Mouse (Mus musculus) megakaryocyte-erythroid progenitor cell, adult 5-6 weeks (primary cell): ENCODE data around the gene Cdk5r1. TPM values are rescaled to one million over a fixed set of nuclear protein-coding genes. Genes with fewer than 3 reads are reported as not detected.
"Not testable (repeated sequence)": the region's sequence is repeated elsewhere in the genome, so short reads cannot be mapped to it uniquely, and the experiment has no call there.

ENCODE experiments used
- ATAC-seq: replicated peaks from 2 replicates; pipeline ENCODE4 v1.8.0; 2016; ENCODE audit warnings: mild to moderate bottlenecking, inconsistent platforms; ENCODE audit not compliant: severe bottlenecking, poor library complexity, low FRiP score, low TSS enrichment
- total RNA-seq, 2 experiments: library from RNA; stranded (forward) in 1 of 2; stranded (reverse) in 1 of 2; fragments of 200-1000, 215-1000 nt in 1 of 2; fragments of >200 nt in 1 of 2; fragmentation: Nextera tagmentation in 1 of 2; gene quantifications; 2 replicates each; pipeline ENCODE4 v1.2.3; 2014 to 2017

Cdk5r1 gene
- total RNA-seq (2014; fragmentation: Nextera tagmentation) (0.72 and 1.2 TPM in 2 replicates), total RNA-seq (2017) (0.50 and 1.9 TPM in 2 replicates)

DNA sequence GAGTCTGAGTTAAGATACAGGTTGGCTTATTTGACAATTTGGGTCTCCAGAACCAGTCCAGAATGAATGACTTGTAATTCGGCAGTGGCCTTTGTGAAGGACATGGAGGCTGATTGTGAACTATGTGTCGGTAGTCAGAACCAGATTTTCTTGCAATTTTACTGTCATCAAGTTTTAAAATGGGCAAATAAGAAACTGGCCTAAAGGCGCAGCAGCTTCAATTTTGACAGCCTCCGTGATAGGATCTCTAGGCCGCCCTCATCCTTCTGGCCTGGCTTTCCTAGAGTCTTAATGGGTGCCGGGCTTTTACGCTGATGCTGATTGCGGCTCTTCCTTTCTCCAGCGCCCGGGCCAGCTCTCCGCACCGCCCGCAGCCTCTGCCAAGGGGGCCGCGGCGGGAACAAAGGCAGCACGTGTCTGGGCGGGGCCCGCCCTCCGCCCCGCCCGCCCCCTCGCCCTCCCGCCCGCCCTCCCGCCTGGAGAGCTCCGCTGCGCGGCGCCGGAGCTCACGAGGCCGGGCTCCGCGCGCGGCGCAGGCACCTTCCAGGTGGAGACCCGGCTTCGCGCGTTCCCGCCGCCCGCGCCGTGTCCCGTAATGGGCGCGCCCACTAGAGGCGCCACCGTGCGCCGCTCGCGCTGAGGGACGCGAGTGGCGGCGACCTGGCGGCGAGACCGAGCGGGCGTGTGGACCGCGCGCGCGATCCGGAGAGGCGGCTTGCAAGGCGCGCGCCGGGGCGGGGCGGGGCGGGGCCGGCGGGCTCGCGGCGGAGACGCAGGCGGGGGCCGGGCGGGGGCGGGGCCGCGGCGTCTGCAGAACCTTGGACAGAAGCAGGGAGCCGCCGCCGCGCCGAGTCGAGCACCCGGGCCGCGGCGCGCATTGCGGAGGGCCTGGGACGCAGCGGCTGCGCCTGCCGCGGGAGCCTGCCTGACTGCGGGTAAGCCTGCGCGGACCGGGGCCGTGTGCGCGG, at the start of gene Cdk5r1:
Gene Cdk5r1 (plus strand): TSS at position 802 of the 968 bp plus-strand sequence.
- ATAC-seq: peak; percentile 65

DNA sequence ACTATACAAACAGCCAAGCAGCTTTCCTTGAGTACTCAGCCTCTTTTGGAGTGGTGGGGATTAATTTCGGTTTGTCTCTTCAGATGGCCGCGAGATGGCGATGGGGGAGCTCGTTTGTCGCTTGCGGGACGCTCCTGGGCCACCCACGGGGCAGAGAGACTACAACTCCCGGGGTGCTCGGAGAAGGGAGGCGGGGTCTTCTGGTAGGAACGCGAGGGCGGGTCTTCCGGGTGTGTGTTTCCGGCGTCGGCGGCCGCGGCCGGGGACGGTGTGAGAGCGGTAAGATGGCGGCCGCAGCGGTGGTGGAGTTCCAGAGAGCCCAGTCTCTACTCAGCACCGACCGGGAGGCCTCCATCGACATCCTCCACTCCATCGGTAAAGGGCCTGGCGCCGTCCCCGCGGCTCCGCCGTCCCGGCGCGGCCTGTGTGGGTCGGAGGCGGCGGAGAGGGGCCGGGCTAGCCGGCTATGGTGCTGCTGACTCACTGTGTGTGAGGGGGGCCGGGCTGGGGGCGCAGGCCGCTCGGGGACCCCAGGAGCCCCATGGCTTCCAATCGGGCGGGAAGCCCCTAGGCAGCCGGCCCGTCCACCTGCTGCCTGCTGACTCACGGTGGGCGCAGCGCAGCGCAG, 48.3 kb upstream of the Cdk5r1 start, which contains the start of gene Psmd11:
Gene Psmd11 (plus strand): TSS at position 235 of the 628 bp plus-strand sequence.
- ATAC-seq: peak; percentile 98

DNA sequence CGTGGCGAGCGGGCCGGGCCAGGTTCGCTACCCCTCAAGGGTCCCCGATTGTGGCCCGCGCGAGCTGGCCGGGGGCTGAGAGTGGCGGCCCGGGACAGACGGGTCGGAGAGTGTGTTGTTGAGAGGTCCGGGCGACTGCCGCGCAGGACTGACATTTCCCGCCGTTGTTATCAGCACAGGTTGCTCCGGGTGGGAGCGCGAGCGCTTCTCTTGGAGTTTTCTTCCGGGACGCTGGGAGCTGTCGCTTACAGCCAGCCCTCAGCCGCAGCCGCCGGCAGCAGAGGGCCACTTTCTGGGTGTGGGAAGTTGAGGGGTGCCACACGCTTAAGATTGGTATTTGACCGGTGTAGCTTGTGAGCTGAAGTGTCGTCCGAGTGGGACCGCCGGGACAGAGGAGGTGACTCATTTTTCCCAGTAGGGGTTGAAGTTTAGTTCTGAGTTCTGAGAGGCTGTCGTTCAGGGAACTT, 47.8 kb upstream of the Cdk5r1 start:
- ATAC-seq: peak; percentile 39

DNA sequence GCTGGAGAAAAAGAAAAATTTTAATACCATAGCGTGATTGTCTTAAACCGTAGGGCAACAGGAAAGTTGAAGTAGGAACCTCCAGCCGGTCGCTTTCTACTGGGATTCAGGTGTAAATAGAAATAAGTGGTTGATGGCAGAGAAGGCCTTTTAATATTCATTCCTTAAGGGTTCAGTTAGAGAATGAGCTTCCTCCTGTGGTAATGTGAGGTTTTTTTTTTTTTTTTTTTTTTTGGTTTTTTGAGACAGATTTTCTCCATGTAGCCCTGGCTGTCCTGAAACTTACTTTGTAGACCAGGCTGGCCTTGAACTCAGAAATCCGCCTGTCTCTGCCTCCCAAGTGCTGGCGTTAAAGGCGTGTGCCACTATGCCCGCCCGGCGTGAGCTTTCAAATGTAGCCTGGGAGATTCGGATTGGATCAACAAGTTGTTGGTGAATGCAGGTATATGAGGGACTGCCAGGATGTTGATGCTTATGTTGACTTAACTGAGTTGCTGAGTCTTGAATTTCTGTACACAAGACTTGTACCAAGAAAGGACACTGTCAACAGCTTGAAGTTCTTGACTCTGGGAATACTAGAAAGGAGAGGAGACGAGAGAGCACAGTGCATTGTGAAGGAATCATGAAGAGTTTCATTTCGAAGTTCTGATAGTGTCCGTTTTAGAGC, 47.2 kb upstream of the Cdk5r1 start:
- no peak for ATAC-seq

DNA sequence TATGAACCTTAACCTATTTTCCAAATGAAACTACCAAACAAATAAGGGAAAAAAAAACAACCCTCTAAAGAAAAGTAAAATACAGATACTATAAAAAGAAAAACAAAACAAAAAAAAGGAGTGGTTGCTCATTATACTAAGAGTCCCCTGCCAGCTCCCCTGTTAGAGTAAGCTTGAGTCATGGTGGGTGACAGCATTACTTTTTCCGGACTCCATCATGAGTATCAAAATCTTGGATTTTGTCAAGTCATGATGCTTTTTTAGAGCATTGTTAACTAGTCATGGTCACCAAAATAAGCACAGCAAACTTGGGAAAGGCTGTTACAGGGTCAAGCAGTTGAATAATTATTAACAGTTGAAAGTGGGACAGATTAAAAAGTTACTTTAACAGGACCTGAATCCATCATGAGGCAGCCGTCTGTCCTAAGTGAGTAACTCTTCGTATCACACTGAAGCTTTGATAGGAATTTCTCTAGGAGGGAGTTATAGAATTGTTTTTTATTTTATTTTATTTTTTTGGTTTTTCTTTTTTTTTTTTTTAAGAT, 46.4 kb upstream of the Cdk5r1 start:
- no peak for ATAC-seq

DNA sequence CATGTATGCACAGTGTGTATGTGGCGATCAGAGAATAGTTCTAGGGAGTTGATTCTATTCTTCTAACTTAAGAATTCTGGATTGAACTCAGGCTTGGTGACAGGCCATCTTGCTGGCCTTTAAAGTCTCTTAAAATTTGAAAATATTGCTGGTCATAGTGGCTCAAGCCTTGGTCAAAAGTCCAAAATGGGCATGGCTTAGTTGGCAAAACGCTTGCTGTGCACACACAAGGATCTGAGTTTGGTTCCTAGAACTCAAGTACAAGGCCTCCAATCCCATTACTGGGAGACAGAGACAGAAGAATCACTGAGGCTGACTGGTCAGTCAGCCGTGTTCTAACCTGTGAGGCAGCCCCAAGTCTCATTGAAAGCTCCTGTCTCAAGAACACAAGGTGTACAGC, 29.9 kb upstream of the Cdk5r1 start:
- no peak for ATAC-seq

DNA sequence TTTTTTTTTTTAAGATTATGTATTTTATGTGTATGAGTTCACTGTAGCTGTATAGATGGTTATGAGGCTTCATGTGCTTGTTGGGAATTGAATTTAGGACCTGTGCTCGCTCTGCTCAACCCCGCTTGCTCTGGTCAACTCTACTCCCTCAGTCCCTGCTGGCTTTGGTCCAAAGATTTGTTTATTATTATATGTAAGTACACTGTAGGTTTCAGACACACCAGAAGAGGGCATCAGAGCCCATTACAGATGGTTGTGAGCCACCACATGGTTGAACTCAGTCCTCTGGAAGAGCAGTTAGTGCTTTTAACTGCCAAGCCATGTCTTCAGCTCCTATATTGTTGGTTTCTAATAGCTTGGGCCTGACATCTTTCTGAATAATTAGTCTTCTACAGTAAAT, 27.0 kb upstream of the Cdk5r1 start:
- no peak for ATAC-seq

DNA sequence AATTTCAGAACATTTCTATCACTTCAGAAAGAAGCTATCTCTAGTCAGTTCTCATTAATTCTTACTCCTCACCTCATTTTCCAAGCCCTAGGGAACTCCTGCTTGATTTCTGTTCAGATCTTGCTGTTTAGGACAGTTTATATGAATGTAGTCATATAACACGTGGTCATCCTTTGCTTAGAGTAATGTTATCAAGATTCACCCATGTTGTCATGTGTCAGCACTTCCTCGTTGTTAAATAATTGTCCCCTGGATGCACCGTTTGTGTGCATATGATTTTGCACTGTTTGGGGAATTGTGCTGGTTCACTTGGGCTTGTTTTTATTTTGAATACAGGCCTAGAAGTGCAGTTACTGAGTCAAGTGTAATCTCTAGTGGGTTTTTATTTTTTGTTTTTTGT, 24.6 kb upstream of the Cdk5r1 start:
- no peak for ATAC-seq

DNA sequence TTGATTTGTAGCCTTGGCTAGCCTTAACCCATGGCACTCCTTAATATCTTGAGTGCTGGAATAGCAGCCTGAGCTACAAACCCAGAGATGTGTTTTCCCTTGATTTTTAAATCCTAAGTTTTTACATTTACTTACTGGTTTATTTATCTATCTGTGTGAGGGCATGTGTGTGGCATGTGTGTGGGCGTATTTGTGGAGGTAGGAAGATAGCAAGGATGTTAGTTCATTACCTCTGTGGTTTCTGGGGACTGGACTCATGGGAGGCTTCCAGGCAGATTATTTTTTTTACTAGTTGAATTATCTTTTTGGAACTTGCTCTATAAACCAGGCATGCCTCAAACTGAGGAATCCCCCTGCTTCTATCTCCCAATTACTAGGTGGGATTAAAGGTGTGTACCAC, 23.6 kb upstream of the Cdk5r1 start:
- ATAC-seq: no peak

DNA sequence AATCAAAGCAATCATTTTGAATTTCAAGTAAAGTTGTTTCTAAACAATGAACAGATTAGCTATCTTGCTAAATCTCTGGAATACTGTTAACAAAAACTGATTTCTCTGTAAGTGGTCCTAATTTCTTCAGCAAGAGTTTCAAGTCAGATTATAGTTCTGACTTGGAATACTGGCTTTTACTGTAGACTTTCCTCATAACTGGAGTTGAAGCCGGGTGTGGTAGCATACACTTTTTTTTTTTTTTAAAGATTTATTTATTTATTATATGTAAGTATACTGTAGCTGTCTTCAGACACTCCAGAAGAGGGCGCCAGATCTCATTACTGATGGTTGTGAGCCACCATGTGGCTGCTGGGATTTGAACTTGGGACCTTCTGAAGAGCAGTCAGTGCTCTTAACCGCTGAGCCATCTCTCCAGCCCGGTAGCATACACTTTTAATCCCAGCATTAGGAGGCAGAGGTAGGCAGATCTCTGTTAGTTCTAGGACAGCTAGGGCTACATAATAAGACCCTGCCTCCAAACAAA, 13.2 kb upstream of the Cdk5r1 start:
- not testable (repeated sequence) for ATAC-seq

DNA sequence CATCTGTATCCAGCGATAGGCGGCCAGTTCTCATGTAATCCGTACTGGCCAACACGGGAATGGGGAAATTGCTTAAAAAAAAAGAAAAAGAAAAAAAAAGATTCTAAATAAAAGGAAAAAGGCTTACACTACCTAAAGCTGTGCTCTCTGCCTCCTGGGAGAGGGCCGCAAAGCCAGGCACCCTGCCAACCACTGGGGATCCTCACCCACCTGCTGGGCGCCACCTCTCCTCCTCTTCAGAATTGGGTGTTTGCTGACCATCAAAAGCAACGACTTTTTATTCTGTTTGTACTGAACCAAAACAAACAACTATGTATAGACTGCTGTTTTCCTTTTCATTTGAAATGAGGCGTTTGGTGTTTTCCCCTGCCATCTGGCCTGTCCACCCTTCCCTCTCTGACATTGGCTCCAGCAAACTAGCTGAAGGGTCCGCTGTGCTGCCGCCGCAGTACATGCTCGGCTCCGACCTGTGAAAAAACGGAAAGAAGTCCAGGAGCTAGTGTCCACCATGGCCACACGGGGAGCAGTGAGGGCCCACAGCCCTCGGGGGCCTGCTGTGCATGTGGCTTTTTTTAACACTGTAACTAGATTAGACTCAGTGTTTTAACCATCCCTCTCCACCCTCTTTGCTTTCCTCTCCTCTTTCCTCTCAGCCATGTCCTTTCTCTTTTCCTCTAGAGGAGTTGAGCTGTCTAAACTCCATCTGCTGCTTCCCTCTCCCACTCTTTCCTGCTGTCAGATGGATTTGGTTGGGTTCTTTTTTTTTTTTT, 4.8 kb upstream of the Cdk5r1 start:
- no peak for ATAC-seq

DNA sequence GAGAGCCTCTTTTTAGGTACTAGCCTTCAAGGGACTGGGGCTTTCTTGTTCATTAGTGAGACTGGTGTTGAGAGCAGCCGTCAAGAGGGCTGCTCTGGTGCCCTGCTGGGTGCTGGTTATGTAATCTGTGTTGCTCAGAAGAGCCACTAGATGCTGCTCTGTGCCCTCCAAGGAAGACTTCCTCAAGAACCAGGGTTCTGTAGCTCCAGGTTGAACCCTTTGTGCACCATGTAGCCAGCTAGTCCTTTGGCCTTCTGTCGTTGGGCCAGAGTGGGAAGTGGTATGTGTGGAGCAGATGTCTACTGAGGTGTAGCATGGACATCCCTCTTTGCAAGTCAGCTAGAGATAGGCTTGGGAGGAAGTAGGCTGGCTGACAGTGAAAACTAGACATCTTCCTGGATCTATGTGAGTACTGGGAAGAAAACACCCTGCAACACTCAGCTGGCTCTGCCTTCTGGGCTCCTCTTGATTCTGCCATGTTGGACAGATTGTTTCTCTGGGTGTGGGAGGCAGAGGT, 2.6 kb upstream of the Cdk5r1 start:
- no peak for ATAC-seq

DNA sequence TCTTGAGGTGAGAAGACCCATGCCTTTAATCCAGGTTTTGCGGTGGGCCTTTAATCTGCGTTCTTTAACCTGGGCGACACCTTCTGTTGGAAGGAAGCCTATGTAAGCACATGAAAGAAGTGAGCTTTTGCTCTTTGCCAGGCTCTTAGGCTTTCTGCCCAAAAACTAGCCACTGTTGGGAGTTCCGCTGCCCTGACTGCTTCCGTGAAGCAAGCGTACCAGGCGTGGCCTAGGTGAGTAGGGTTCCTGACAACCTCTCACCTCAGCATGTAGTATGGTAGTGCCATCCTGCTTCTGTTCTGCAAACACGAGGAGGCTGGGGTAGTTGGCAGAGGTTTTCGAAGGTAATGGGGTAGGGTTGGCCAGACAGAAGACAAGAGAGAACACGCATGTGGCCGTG, 2.0 kb upstream of the Cdk5r1 start:
- ATAC-seq: no peak

DNA sequence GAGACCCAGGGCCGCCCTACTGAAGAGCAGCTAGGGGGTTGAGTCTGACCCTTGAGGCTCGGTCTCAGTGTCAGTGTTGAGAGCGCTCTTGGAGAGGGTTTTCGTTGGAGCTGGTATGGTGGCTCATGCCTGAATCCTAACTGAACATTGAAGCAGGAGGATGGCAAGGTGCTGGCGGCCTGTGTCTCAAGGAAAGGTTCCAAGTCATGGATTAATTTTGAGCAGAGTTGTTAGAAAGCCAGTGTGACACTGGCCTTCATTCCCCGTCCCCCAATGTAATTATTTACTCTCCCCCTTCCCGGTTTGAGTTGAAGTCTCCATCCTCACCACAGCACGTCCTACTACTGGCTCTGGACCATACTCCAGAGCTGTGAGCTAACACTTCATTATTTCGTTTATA, 1.3 kb upstream of the Cdk5r1 start:
- ATAC-seq: no peak

DNA sequence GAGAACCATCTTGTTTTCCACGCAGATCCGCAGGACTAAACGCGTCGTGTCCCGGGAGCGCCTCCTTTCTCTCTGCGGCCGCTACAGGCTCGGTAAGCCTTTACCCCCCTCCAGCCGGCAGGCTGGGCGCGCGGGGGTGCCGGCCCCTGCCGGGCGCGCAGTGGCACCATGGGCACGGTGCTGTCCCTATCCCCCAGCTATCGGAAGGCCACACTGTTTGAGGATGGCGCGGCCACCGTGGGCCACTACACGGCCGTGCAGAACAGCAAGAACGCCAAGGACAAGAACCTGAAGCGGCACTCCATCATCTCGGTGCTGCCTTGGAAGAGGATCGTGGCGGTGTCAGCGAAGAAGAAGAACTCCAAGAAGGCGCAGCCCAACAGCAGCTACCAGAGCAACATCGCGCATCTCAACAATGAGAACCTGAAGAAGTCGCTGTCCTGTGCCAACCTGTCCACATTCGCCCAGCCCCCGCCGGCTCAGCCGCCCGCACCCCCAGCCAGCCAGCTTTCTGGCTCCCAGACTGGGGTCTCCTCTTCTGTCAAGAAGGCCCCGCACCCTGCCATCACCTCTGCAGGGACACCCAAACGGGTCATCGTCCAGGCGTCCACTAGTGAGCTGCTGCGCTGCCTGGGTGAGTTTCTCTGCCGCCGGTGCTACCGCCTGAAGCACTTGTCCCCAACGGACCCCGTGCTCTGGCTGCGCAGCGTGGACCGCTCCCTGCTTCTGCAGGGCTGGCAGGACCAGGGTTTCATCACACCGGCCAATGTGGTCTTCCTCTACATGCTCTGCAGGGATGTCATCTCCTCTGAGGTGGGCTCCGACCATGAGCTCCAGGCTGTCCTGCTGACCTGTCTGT, 747 bp downstream of the Cdk5r1 start:
- ATAC-seq: no peak

DNA sequence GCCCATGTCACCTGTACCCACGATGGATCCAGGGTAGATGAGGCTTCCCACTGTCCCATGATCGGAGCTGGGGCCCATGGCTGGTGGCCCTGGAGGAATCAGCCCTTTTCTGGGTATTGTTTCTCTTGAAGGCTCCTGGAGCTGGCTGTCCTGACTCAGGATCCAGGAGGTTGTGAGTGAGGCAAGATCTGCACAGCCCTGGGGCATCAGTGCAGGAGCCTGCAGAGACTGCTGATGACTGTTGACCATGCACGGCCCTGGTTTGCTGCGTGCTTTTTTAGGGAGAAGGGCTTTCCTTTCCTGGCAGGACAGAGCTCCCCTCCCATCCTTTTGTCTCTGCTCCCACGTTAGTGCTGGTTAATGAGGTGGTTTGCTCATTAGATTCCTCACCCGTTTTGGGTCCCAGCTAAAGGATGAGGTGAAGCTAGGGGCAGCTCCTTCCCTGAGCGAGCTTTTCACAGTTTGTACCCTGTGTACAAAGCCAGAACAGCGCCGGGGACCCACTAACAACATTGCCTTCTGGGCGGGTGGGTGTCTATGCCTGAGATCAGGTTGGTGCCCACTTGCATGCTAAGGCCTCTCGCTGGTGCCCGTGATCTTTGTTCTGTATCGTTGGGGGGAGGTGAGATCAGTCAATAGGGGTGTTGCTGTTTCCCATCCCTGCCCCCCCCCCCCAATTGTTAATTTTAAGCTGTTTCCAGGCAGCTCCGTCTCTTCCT, 2.0 kb downstream of the Cdk5r1 start:
- ATAC-seq: no peak

DNA sequence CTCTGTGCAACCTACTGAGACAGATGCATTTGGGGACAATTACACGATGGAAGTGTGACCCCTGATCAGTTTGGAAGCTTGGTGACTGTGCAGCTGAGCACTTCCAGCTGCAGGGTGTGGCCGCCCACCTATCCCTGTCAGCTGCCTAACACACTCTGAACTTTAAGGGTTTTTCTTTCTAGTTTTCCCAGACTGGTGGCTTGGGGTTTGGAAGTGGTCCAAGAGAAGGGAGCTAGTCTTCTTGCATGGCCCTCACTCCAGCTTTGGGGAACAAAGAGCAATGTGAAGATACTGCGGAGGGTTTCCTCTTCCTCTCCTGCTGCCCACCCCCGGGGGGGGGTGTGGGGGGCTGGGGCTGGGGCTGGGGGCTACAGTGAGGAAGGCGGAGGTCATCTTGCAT, 2.6 kb downstream of the Cdk5r1 start:
- no peak for ATAC-seq
